Mouse (Mus musculus): ENCODE results near the gene Tfap2e. TPM values are rescaled to one million over a fixed set of nuclear protein-coding genes. Genes with fewer than 3 reads are reported as not detected.

The Tfap2e gene
- polyA plus RNA-seq, 1 experiment from 2014 or later, result not detected

Other genes with a start within 250 kb of the Tfap2e start
- gene Ago4, start 202.8 kb downstream of the Tfap2e start, polyA plus RNA-seq (2014; fragmentation: Nextera tagmentation; extraction: Ambion mirVana), result 1.2 and 1.7 TPM in 2 replicates
- 67.4 and 71.1 TPM in 2 replicates for gene Clspn, start 179.3 kb downstream of the Tfap2e start, polyA plus RNA-seq (2014; fragmentation: Nextera tagmentation; extraction: Ambion mirVana)
- 1.6 and 2.2 TPM in 2 replicates for gene 5730409E04Rik, start 126.4 kb downstream of the Tfap2e start, polyA plus RNA-seq (2014; fragmentation: Nextera tagmentation; extraction: Ambion mirVana)
- gene Psmb2, start 58.6 kb downstream of the Tfap2e start, polyA plus RNA-seq (2014; fragmentation: Nextera tagmentation; extraction: Ambion mirVana), result 542 and 572 TPM in 2 replicates
- 25.7 and 28.9 TPM in 2 replicates for gene Ncdn, start 17.2 kb upstream of the Tfap2e start, polyA plus RNA-seq (2014; fragmentation: Nextera tagmentation; extraction: Ambion mirVana)
- 18.9 and 20.2 TPM in 2 replicates for gene AU040320, start 17.3 kb upstream of the Tfap2e start, polyA plus RNA-seq (2014; fragmentation: Nextera tagmentation; extraction: Ambion mirVana)
- gene Zmym4, start 231.9 kb upstream of the Tfap2e start, polyA plus RNA-seq (2014; fragmentation: Nextera tagmentation; extraction: Ambion mirVana), result 21.7 and 31.2 TPM in 2 replicates

All from limb, embryonic 11.5 days (tissue).